Mouse (Mus musculus) MEL (cell line): ENCODE measurements at regions not wholly inside any gene's neighbourhood (a gene's known extent, or its start where the extent isn't known, plus 50 kb on each side); places are given as distances from the start of the nearest gene placed in this dataset.

Experiments
- DNase-seq: peaks from one replicate; pipeline ENCODE4 v3.0.0; 2011; ENCODE audit warnings: low read depth, low spot score
- H3K27ac ChIP-seq: 2 replicates; pipeline ENCODE4 v1.5.1; 2012; ENCODE audit warnings: low read depth, mild to moderate bottlenecking, control low read depth, low read length, moderate library complexity; ENCODE audit not compliant: control insufficient read depth
- H3K27me3 ChIP-seq, 2 experiments: fragments of 150-350 bp in 1 of 2; sonication (generic) in 1 of 2; 2 replicates each; pipeline ENCODE4 v1.6.1; 2012; ENCODE audit warnings: low read length in 2 of 2, mild to moderate bottlenecking in 2 of 2, improper control_type of control experiment in 1 of 2, moderate library complexity in 1 of 2; ENCODE audit not compliant: insufficient read depth in 2 of 2, control insufficient read depth in 1 of 2
- H3K36me3 ChIP-seq, 2 experiments: 2 replicates each; pipeline ENCODE4 v1.6.1; 2012 to 2014; ENCODE audit warnings: low read length in 2 of 2, improper control_type of control experiment in 1 of 2, inconsistent platforms in 1 of 2, mild to moderate bottlenecking in 1 of 2; ENCODE audit not compliant: insufficient read depth in 2 of 2, control insufficient read depth in 1 of 2
- H3K4me1 ChIP-seq, 2 experiments: fragments of 150-350 bp in 1 of 2; sonication (generic) in 1 of 2; 2 replicates each; pipeline ENCODE4 v1.6.1; 2012; ENCODE audit warnings: low read length in 2 of 2, improper control_type of control experiment in 1 of 2, mild to moderate bottlenecking in 1 of 2; ENCODE audit not compliant: insufficient read depth in 2 of 2, control insufficient read depth in 1 of 2
- H3K4me3 ChIP-seq, 2 experiments: fragments of 150-350 bp in 1 of 2; sonication (generic) in 1 of 2; 2 replicates each; pipeline ENCODE4 v1.5.1; 2012; ENCODE audit warnings: low read depth in 2 of 2, low read length in 2 of 2, mild to moderate bottlenecking in 2 of 2, moderate library complexity in 2 of 2, control low read depth in 1 of 2, improper control_type of control experiment in 1 of 2; ENCODE audit not compliant: control insufficient read depth in 1 of 2, insufficient read depth in 1 of 2
- H3K79me2 ChIP-seq: 2 replicates; pipeline ENCODE4 v1.6.1; 2012; ENCODE audit warnings: mild to moderate bottlenecking, low read length, moderate library complexity; ENCODE audit not compliant: control insufficient read depth, poor library complexity, insufficient read depth
- H3K9ac ChIP-seq: 2 replicates; pipeline ENCODE4 v1.6.1; 2012; ENCODE audit warnings: low read depth, mild to moderate bottlenecking, control low read depth, low read length, moderate library complexity; ENCODE audit not compliant: control insufficient read depth, poor library complexity, severe bottlenecking
- H3K9me3 ChIP-seq: fragments of 150-350 bp; sonication (generic); replicated peaks from 2 replicates; pipeline ENCODE4 v1.6.1; 2012; ENCODE audit warnings: mild to moderate bottlenecking, low read length, improper control_type of control experiment, moderate library complexity; ENCODE audit not compliant: insufficient read depth
- EP300 ChIP-seq, 2 experiments: IDR thresholded peaks; 2 replicates each; pipeline ENCODE4 v1.6.1; 2011; ENCODE audit warnings: improper control_type of control experiment in 2 of 2, low read length in 2 of 2, low read depth in 1 of 2, mild to moderate bottlenecking in 1 of 2
- ZMIZ1 ChIP-seq: IDR thresholded peaks from 2 replicates; pipeline ENCODE4 v1.6.1; 2012; ENCODE audit warnings: low read depth, mild to moderate bottlenecking, inconsistent platforms, low read length, improper control_type of control experiment, moderate library complexity

DNA sequence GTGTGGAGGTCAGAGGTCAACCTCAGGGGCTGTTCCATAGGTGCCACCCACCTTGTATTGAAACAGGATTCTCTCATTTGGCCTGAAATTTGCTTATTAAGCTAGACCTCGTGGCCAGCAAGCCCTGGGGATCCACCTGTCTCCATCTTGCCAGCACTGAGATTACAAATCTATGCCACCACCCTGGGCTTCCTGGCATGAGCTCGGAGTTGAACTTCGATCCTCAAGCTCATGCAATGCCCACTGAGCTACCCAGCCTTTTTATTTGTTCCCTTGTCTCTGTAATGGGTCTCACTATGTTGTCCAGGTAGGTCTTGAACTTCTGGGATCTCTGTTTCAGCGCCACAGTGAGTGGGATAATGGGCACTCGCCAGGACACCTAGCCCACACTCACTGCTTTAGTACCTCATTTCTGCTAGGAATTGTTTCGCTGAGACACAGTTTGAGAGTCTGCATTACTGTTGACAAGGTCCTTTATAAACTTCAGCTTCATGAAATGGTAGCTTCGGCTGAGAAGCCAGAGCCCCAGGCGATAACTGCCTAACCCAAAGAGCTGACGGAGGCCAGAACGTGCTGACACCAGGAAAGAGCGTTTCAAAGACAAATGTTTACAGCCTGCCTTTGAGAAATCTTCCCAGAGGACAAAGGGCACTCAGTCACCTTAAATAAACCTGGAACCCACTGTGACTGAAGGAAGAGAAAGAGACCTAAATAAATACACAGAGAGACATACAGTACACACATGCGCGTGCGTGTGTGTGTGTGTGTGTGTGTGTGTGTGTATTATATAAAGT lies 50.6 kb upstream of the Foxn2 start:
- H3K27ac ChIP-seq, result no peak overlapping the region
- H3K36me3 ChIP-seq, result no peaks in the 10 kb centered on the region
- no peaks in the 10 kb centered on the region for H3K4me1 ChIP-seq
- no peak overlapping the region for H3K4me3 ChIP-seq
- no peaks in the 10 kb centered on the region for H3K27me3 ChIP-seq
- no peak for DNase-seq
- TF ChIP-seq EP300 (IDR thresholded peaks at IDR 0.05; ENCODE audit: low read depth in 1 of 2, low read length in 2 of 2), result no peak
- TF ChIP-seq ZMIZ1, result no peak
- TF ChIP-seq, all 39 proteins: peak for 0
- Histone ChIP-seq H3K9ac (no peak overlapping the region), H3K9me3 (no peaks in the 10 kb centered on the region), H3K79me2 (no peaks in the 10 kb centered on the region)
